Mouse (Mus musculus) MEL (cell line): ENCODE results near the gene Eif2ak3. TPM values are rescaled to one million over a fixed set of nuclear protein-coding genes. Genes with fewer than 3 reads are reported as not detected.

Experiments
- DNase-seq: peaks from one replicate; pipeline ENCODE4 v3.0.0; 2011; ENCODE audit warnings: low read depth, low spot score
- H3K27ac ChIP-seq: 2 replicates; pipeline ENCODE4 v1.5.1; 2012; ENCODE audit warnings: low read depth, mild to moderate bottlenecking, control low read depth, low read length, moderate library complexity; ENCODE audit not compliant: control insufficient read depth
- H3K27me3 ChIP-seq, 2 experiments: fragments of 150-350 bp in 1 of 2; sonication (generic) in 1 of 2; 2 replicates each; pipeline ENCODE4 v1.6.1; 2012; ENCODE audit warnings: low read length in 2 of 2, mild to moderate bottlenecking in 2 of 2, improper control_type of control experiment in 1 of 2, moderate library complexity in 1 of 2; ENCODE audit not compliant: insufficient read depth in 2 of 2, control insufficient read depth in 1 of 2
- H3K36me3 ChIP-seq, 2 experiments: 2 replicates each; pipeline ENCODE4 v1.6.1; 2012 to 2014; ENCODE audit warnings: low read length in 2 of 2, improper control_type of control experiment in 1 of 2, inconsistent platforms in 1 of 2, mild to moderate bottlenecking in 1 of 2; ENCODE audit not compliant: insufficient read depth in 2 of 2, control insufficient read depth in 1 of 2
- H3K4me1 ChIP-seq, 2 experiments: fragments of 150-350 bp in 1 of 2; sonication (generic) in 1 of 2; 2 replicates each; pipeline ENCODE4 v1.6.1; 2012; ENCODE audit warnings: low read length in 2 of 2, improper control_type of control experiment in 1 of 2, mild to moderate bottlenecking in 1 of 2; ENCODE audit not compliant: insufficient read depth in 2 of 2, control insufficient read depth in 1 of 2
- H3K4me3 ChIP-seq, 2 experiments: fragments of 150-350 bp in 1 of 2; sonication (generic) in 1 of 2; 2 replicates each; pipeline ENCODE4 v1.5.1; 2012; ENCODE audit warnings: low read depth in 2 of 2, low read length in 2 of 2, mild to moderate bottlenecking in 2 of 2, moderate library complexity in 2 of 2, control low read depth in 1 of 2, improper control_type of control experiment in 1 of 2; ENCODE audit not compliant: control insufficient read depth in 1 of 2, insufficient read depth in 1 of 2
- H3K79me2 ChIP-seq: 2 replicates; pipeline ENCODE4 v1.6.1; 2012; ENCODE audit warnings: mild to moderate bottlenecking, low read length, moderate library complexity; ENCODE audit not compliant: control insufficient read depth, poor library complexity, insufficient read depth
- H3K9ac ChIP-seq: 2 replicates; pipeline ENCODE4 v1.6.1; 2012; ENCODE audit warnings: low read depth, mild to moderate bottlenecking, control low read depth, low read length, moderate library complexity; ENCODE audit not compliant: control insufficient read depth, poor library complexity, severe bottlenecking
- H3K9me3 ChIP-seq: fragments of 150-350 bp; sonication (generic); replicated peaks from 2 replicates; pipeline ENCODE4 v1.6.1; 2012; ENCODE audit warnings: mild to moderate bottlenecking, low read length, improper control_type of control experiment, moderate library complexity; ENCODE audit not compliant: insufficient read depth
- CHD2 ChIP-seq: IDR thresholded peaks from 2 replicates; pipeline ENCODE4 v1.6.1; 2011; ENCODE audit warnings: low read length, improper control_type of control experiment
- CTCF ChIP-seq, 3 experiments: IDR thresholded peaks in 2 of 3; conservative IDR thresholded peaks in 1 of 3; 2 replicates each; pipeline ENCODE4 v1.5.1; 2011 to 2012; ENCODE audit warnings: low read length in 3 of 3, low read depth in 2 of 3, mild to moderate bottlenecking in 2 of 3, improper control_type of control experiment in 1 of 3, inconsistent platforms in 1 of 3, mixed read lengths in 1 of 3, moderate library complexity in 1 of 3; ENCODE audit not compliant: control insufficient read depth in 1 of 3, insufficient read depth in 1 of 3, poor library complexity in 1 of 3, severe bottlenecking in 1 of 3
- EP300 ChIP-seq, 2 experiments: IDR thresholded peaks; 2 replicates each; pipeline ENCODE4 v1.6.1; 2011; ENCODE audit warnings: improper control_type of control experiment in 2 of 2, low read length in 2 of 2, low read depth in 1 of 2, mild to moderate bottlenecking in 1 of 2
- ETS1 ChIP-seq: IDR thresholded peaks from 2 replicates; pipeline ENCODE4 v1.6.1; 2012; ENCODE audit warnings: low read depth, mild to moderate bottlenecking, inconsistent platforms, low read length, improper control_type of control experiment, moderate library complexity
- KAT2A ChIP-seq: conservative IDR thresholded peaks from 2 replicates; pipeline ENCODE4 v1.6.1; 2012; ENCODE audit warnings: low read depth, low read length, improper control_type of control experiment, inconsistent platforms
- MAX ChIP-seq: IDR thresholded peaks from 2 replicates; pipeline ENCODE4 v1.6.1; 2011; ENCODE audit warnings: low read length, improper control_type of control experiment
- MAZ ChIP-seq: IDR thresholded peaks from 2 replicates; pipeline ENCODE4 v1.6.1; 2012; ENCODE audit warnings: low read depth, mild to moderate bottlenecking, inconsistent platforms, low read length, improper control_type of control experiment
- MXI1 ChIP-seq: IDR thresholded peaks from 2 replicates; pipeline ENCODE4 v1.6.1; 2011; ENCODE audit warnings: mild to moderate bottlenecking, low read depth, low read length, improper control_type of control experiment
- RCOR1 ChIP-seq: IDR thresholded peaks from 2 replicates; pipeline ENCODE4 v1.6.1; 2012; ENCODE audit warnings: low read depth, mild to moderate bottlenecking, inconsistent platforms, low read length, improper control_type of control experiment
- SIN3A ChIP-seq: IDR thresholded peaks from 2 replicates; pipeline ENCODE4 v1.6.1; 2012; ENCODE audit warnings: low read length, improper control_type of control experiment, inconsistent platforms
- TBP ChIP-seq: IDR thresholded peaks from 2 replicates; pipeline ENCODE4 v1.8.0; 2011; ENCODE audit warnings: low read depth, low read length, improper control_type of control experiment
- TCF12 ChIP-seq: IDR thresholded peaks from 2 replicates; pipeline ENCODE4 v1.6.1; 2014; ENCODE audit warnings: low read depth, mild to moderate bottlenecking, inconsistent platforms, low read length, improper control_type of control experiment, moderate library complexity
- USF1 ChIP-seq: IDR thresholded peaks from 2 replicates; pipeline ENCODE4 v1.6.1; 2014; ENCODE audit warnings: low read depth, mild to moderate bottlenecking, inconsistent platforms, low read length, improper control_type of control experiment, moderate library complexity
- USF2 ChIP-seq, 2 experiments: IDR thresholded peaks; 2 replicates each; pipeline ENCODE4 v1.6.1; 2011 to 2012; ENCODE audit warnings: improper control_type of control experiment in 2 of 2, low read length in 2 of 2, borderline replicate concordance in 1 of 2, inconsistent platforms in 1 of 2, low read depth in 1 of 2, mild to moderate bottlenecking in 1 of 2; ENCODE audit not compliant: insufficient read depth in 1 of 2
- polyA plus RNA-seq, 2 experiments: library from polyadenylated mRNA; stranded (reverse) in 1 of 2; unstranded in 1 of 2; fragments of >175 nt in 1 of 2; fragments of >200 nt in 1 of 2; gene quantifications; 2 replicates each; pipeline versions ENCODE4 v1.2.1 to v1.2.4; 2012; ENCODE audit warnings: low replicate concordance in 2 of 2, low read depth in 1 of 2; ENCODE audit not compliant: insufficient read length in 2 of 2, insufficient read depth in 1 of 2, missing spikeins in 1 of 2
- total RNA-seq: library from RNA; depleted of rRNA; stranded (reverse); fragments of 300-350 nt; gene quantifications from 2 replicates; pipeline ENCODE4 v1.2.3, GENCODE M21; 2012

Gene Eif2ak3
- total and polyA plus RNA-seq, 3 experiments: 9.1 to 9.9 TPM; not detected in 1

GRCm38 (mm10) chr6:70872128-70872527 is 27.8 kb downstream of the Eif2ak3 start:
- no peak for TF ChIP-seq RCOR1
- no peak for TF ChIP-seq SIN3A
- Histone ChIP-seq H3K9ac (no peak overlapping the region), H3K9me3 (no peaks in the 10 kb centered on the region), H3K4me3 (no peak overlapping the region), H3K36me3 (no peaks in the 10 kb centered on the region), H3K79me2 (no peaks in the 10 kb centered on the region), H3K27me3 (no peaks in the 10 kb centered on the region), H3K27ac (no peak overlapping the region), H3K4me1 (no peaks in the 10 kb centered on the region)
- DNase-seq: no peak

- no peak overlapping the region for H3K9ac ChIP-seq
- H3K27me3 ChIP-seq: no peaks in the 10 kb centered on the region; a peak in 1 of 4 replicates
- no peak for DNase-seq
- TF ChIP-seq USF1 (no peak), KAT2A (no peak), TCF12 (no peak), MAZ (no peak), MXI1 (no peak), ETS1 (no peak), CHD2 (no peak), TBP (no peak), MAX (no peak), USF2 (IDR thresholded peaks at IDR 0.05; ENCODE audit: borderline replicate concordance in 1 of 2, insufficient read depth in 1 of 2, low read depth in 1 of 2, low read length in 2 of 2) (no peak)
- H3K36me3 ChIP-seq: no peaks in the 10 kb centered on the region
- no peaks in the 10 kb centered on the region for H3K9me3 ChIP-seq
- H3K4me1 ChIP-seq: no peaks in the 10 kb centered on the region
- H3K27ac ChIP-seq: no peak overlapping the region
- no peak overlapping the region for H3K4me3 ChIP-seq
- H3K79me2 ChIP-seq: no peaks in the 10 kb centered on the region
These were observed 28.3 kb downstream of the Eif2ak3 start for GRCm38 (mm10) chr6:70872570-70872969.

GRCm38 (mm10) chr6:70874035-70874775 is 29.9 kb downstream of the Eif2ak3 start:
- Histone ChIP-seq H3K9me3 (no peaks in the 10 kb centered on the region), H3K79me2 (no peaks in the 10 kb centered on the region), H3K36me3 (no peaks in the 10 kb centered on the region), H3K4me3 (no peak overlapping the region), H3K27me3 (no peaks in the 10 kb centered on the region; a peak in 1 of 4 replicates), H3K27ac (no peak overlapping the region), H3K9ac (no peak overlapping the region), H3K4me1 (no peaks in the 10 kb centered on the region)
- DNase-seq: peak; percentile 39
- no peak for TF ChIP-seq ETS1
- TF ChIP-seq CHD2: no peak
- TF ChIP-seq CTCF (IDR thresholded peaks at IDR 0.05 in 2 of 3, conservative IDR thresholded peaks at IDR 0.05 in 1 of 3; ENCODE audit: control insufficient read depth in 1 of 3, insufficient read depth in 1 of 3, low read depth in 2 of 3, low read length in 3 of 3, poor library complexity in 1 of 3, severe bottlenecking in 1 of 3): peak; percentile 47 to 72 (median 58)
- no peak for TF ChIP-seq EP300 (IDR thresholded peaks at IDR 0.05; ENCODE audit: low read depth in 1 of 2, low read length in 2 of 2)
- TF ChIP-seq USF1: no peak
- TF ChIP-seq KAT2A: no peak
- TF ChIP-seq RCOR1: no peak
